Mouse (Mus musculus): ENCODE measurements around the gene Gm10401. TPM values are rescaled to one million over a fixed set of nuclear protein-coding genes. Genes with fewer than 3 reads are reported as not detected.

The Gm10401 gene
- polyA plus RNA-seq, 1 experiment from 2014 or later, result 31.5 TPM

DNA sequence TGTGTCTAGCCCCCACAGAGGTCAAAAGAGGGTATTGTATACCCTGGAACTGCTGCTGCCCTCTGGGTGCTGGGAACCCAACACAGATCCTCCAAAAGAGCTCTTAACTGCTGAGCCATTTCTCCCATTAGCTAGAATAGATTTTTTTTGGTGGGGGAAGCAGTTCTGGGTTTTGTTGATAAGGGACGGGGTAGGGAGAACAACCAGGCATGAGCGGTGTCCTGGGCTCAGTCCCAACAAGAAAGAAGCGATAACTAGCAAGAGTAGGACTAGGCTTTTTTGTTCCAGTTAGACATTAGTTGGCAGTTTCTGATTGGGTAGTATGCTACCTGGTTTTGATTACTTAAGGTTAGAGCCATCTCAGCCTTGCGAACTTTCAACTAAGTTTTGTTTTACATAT is 40.9 kb downstream of the Gm10401 start:
- H3K27me3 ChIP-seq (ENCODE audit: control insufficient read depth, insufficient read depth, low read length), result no peaks in the 10 kb centered on the region
- no peak overlapping the region for H3K9ac ChIP-seq (ENCODE audit: low read length)
- 76% methylated on average over 4 of the region's 4 CpGs for WGBS
- no peak overlapping the region for H3K27ac ChIP-seq (replicated peaks in 1 of 2; ENCODE audit: control insufficient read depth in 1 of 2, insufficient read depth in 1 of 2, low read depth in 2 of 2, low read length in 2 of 2)
- no peaks in the 10 kb centered on the region for H3K36me3 ChIP-seq (ENCODE audit: control insufficient read depth, insufficient read depth, low read length)
- peaks cover 17 to 44% of the 10 kb centered on the region in 2 experiments for H3K4me1 ChIP-seq (ENCODE audit: control insufficient read depth in 2 of 2, insufficient read depth in 2 of 2, low read length in 2 of 2)
- H3K4me3 ChIP-seq (ENCODE audit: control insufficient read depth in 1 of 2, insufficient read depth in 1 of 2, low read depth in 1 of 2, low read length in 2 of 2), result no peak overlapping the region
- no peak overlapping the region for H3K4me2 ChIP-seq (ENCODE audit: low read length)
- ATAC-seq (ENCODE audit: insufficient number of reproducible peaks, insufficient read depth, low FRiP score, low read depth), result no peak
- no peaks in the 10 kb centered on the region for H3K9me3 ChIP-seq (ENCODE audit: control insufficient read depth, low read length)

DNA sequence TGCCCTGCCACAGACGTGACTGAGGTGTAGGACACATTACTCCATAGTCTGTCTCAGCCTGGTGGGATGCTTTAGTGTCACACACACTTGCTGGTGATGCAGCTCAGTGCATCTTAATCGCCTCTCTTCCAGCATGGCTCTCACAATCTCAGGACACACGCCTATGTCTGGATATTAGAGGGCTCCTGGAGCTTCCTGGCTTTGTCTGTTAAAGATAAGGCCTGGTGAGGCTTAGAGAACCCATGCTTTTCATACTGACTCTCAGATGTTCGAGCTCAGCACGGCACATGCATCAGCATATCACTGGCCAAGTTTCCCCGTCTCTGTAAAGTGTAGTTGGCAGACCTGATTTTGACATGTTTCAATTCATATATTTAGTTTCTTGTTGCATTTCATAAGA is 42.7 kb downstream of the Gm10401 start:
- 28% methylated on average over 6 of the region's 6 CpGs for WGBS
- Histone ChIP-seq H3K4me3 (ENCODE audit: control insufficient read depth in 1 of 2, insufficient read depth in 1 of 2, low read depth in 1 of 2, low read length in 2 of 2) (no peak overlapping the region), H3K27me3 (ENCODE audit: control insufficient read depth, insufficient read depth, low read length) (no peaks in the 10 kb centered on the region), H3K9ac (ENCODE audit: low read length) (no peak overlapping the region), H3K4me2 (ENCODE audit: low read length) (no peak overlapping the region), H3K4me1 (ENCODE audit: control insufficient read depth in 2 of 2, insufficient read depth in 2 of 2, low read length in 2 of 2) (peaks cover 19 to 54% of the 10 kb centered on the region in 2 experiments), H3K9me3 (ENCODE audit: control insufficient read depth, low read length) (no peaks in the 10 kb centered on the region), H3K27ac (replicated peaks in 1 of 2; ENCODE audit: control insufficient read depth in 1 of 2, insufficient read depth in 1 of 2, low read depth in 2 of 2, low read length in 2 of 2) (0 out of 4 replicates have a peak overlapping the region, but pooled peaks of 1 of the 2 experiments have one; percentile 12), H3K36me3 (ENCODE audit: control insufficient read depth, insufficient read depth, low read length) (no peaks in the 10 kb centered on the region)
- ATAC-seq (ENCODE audit: insufficient number of reproducible peaks, insufficient read depth, low FRiP score, low read depth), result 0 out of 2 replicates have a peak, but pooled peaks have one; percentile 13

DNA sequence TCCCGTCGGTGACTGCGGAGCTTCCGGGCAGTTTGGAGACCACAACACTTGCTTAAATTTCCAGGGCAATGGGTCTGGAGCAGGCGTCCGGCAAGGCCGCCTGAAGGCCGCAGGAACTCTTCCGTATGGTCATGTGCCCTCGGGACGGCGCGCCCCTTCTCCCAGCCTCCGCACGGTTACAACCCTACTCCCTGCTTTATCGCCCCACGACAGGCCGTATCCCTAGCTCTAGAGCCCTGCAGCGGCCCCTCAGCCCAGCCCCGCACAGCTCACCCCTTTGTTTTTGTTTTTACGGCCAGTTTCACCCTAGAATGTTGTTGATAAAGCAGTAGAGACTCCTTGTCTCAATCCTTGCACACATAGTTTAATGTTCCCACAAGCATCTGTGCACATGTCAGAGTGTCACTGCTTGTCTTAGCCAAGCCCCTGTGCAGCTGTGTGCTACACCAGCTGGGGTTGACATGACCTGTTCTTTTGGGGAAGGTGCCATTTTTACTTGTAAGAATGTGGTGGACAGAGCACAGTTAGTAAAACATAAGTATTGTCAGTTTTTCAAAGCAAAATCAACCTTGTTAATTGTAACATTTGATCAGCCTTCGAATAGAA is 44.2 kb downstream of the Gm10401 start:
- H3K4me2 ChIP-seq (ENCODE audit: low read length), result no peak overlapping the region
- H3K27me3 ChIP-seq (ENCODE audit: control insufficient read depth, insufficient read depth, low read length), result no peaks in the 10 kb centered on the region
- no peak overlapping the region for H3K4me3 ChIP-seq (ENCODE audit: control insufficient read depth in 1 of 2, insufficient read depth in 1 of 2, low read depth in 1 of 2, low read length in 2 of 2)
- H3K4me1 ChIP-seq (ENCODE audit: control insufficient read depth in 2 of 2, insufficient read depth in 2 of 2, low read length in 2 of 2), result peaks cover 17 to 47% of the 10 kb centered on the region in 2 experiments
- 84% methylated on average over 22 of the region's 22 CpGs for WGBS
- H3K9ac ChIP-seq (ENCODE audit: low read length), result no peak overlapping the region
- H3K36me3 ChIP-seq (ENCODE audit: control insufficient read depth, insufficient read depth, low read length), result no peaks in the 10 kb centered on the region
- H3K27ac ChIP-seq (replicated peaks in 1 of 2; ENCODE audit: control insufficient read depth in 1 of 2, insufficient read depth in 1 of 2, low read depth in 2 of 2, low read length in 2 of 2), result no peak overlapping the region
- ATAC-seq (ENCODE audit: insufficient number of reproducible peaks, insufficient read depth, low FRiP score, low read depth), result no peak
- no peaks in the 10 kb centered on the region for H3K9me3 ChIP-seq (ENCODE audit: control insufficient read depth, low read length)

DNA sequence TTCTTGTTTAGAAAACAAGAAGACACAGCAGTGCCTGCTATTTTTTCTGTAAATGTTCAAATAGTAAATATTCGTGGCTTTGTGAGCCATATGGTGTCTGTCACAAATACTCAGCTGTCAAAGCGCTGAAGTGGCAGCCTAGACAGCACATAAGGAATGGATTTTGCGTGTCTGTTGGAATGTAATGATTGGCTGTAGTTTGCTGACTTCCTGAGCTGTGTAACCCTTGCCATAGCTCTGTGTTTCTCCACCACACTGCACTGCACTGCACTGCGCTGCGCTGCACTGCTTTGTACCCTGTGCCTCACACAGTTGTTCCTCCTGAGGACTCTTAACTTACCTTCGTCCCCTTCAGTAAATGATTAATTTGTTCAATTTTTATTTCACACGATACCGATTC is 45.5 kb downstream of the Gm10401 start:
- H3K4me1 ChIP-seq (ENCODE audit: control insufficient read depth in 2 of 2, insufficient read depth in 2 of 2, low read length in 2 of 2), result peaks cover 13 to 40% of the 10 kb centered on the region in 2 experiments
- ATAC-seq (ENCODE audit: insufficient number of reproducible peaks, insufficient read depth, low FRiP score, low read depth), result no peak
- WGBS, result 59% methylated on average over 8 of the region's 8 CpGs
- H3K9me3 ChIP-seq (ENCODE audit: control insufficient read depth, low read length), result no peaks in the 10 kb centered on the region
- no peak overlapping the region for H3K4me3 ChIP-seq (ENCODE audit: control insufficient read depth in 1 of 2, insufficient read depth in 1 of 2, low read depth in 1 of 2, low read length in 2 of 2)
- no peak overlapping the region for H3K4me2 ChIP-seq (ENCODE audit: low read length)
- H3K9ac ChIP-seq (ENCODE audit: low read length), result no peak overlapping the region; the same call in 1 of the 2 replicates
- 0 out of 4 replicates have a peak overlapping the region, but pooled peaks of 1 of the 2 experiments have one; percentile 0 for H3K27ac ChIP-seq (replicated peaks in 1 of 2; ENCODE audit: control insufficient read depth in 1 of 2, insufficient read depth in 1 of 2, low read depth in 2 of 2, low read length in 2 of 2)
- no peaks in the 10 kb centered on the region for H3K27me3 ChIP-seq (ENCODE audit: control insufficient read depth, insufficient read depth, low read length)
- no peaks in the 10 kb centered on the region for H3K36me3 ChIP-seq (ENCODE audit: control insufficient read depth, insufficient read depth, low read length)

DNA sequence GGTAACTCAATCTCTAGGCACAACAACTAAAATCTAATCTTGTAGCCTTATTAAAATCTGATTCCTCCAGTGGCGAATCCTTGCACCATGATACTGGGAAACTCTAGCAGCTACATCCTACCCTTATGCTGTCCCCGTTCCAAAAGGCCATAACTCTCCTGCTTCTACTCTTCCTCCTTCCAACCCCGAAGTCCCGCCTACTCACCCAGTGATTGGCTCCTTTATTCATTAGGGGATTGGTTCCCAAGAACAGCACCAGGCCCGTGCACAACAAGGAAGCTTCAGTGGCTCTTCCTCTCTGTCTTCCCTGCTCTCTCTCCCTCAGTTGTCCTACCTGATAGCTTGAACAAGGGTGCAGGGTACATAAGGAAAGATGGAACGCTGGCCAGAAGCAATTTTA is 47.3 kb downstream of the Gm10401 start:
- no peak overlapping the region for H3K9ac ChIP-seq (ENCODE audit: low read length)
- H3K4me1 ChIP-seq (ENCODE audit: control insufficient read depth in 2 of 2, insufficient read depth in 2 of 2, low read length in 2 of 2), result peaks cover 13 to 40% of the 10 kb centered on the region in 2 experiments
- ATAC-seq (ENCODE audit: insufficient number of reproducible peaks, insufficient read depth, low FRiP score, low read depth), result no peak
- WGBS, result 82% methylated on average over 6 of the region's 6 CpGs
- H3K36me3 ChIP-seq (ENCODE audit: control insufficient read depth, insufficient read depth, low read length), result no peaks in the 10 kb centered on the region
- H3K9me3 ChIP-seq (ENCODE audit: control insufficient read depth, low read length), result no peaks in the 10 kb centered on the region
- no peak overlapping the region for H3K27ac ChIP-seq (replicated peaks in 1 of 2; ENCODE audit: control insufficient read depth in 1 of 2, insufficient read depth in 1 of 2, low read depth in 2 of 2, low read length in 2 of 2)
- no peaks in the 10 kb centered on the region for H3K27me3 ChIP-seq (ENCODE audit: control insufficient read depth, insufficient read depth, low read length)
- no peak overlapping the region for H3K4me2 ChIP-seq (ENCODE audit: low read length)
- no peak overlapping the region for H3K4me3 ChIP-seq (ENCODE audit: control insufficient read depth in 1 of 2, insufficient read depth in 1 of 2, low read depth in 1 of 2, low read length in 2 of 2)

DNA sequence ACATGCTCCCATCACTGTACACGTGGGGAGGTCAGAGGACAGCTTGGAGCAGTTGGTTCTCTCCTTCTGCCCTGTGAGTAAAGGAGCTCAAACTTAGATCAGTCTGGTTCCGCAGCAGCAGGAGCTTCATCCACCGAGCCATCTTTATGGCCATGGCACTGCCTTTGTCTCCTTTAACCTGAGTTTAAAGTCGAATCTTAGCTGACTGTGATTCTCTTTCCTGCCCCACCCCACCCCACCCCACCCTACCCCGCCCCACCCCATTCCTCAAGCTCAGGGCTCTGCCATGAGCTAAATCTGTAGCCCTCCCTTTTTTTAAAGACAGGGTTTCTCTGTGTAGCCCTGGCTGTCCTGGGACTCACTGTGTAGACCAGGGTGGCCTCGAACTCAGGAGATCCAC is 48.4 kb downstream of the Gm10401 start:
- H3K27me3 ChIP-seq (ENCODE audit: control insufficient read depth, insufficient read depth, low read length), result no peaks in the 10 kb centered on the region
- H3K4me2 ChIP-seq (ENCODE audit: low read length), result no peak overlapping the region
- H3K4me1 ChIP-seq (ENCODE audit: control insufficient read depth in 2 of 2, insufficient read depth in 2 of 2, low read length in 2 of 2), result peaks cover 11 to 38% of the 10 kb centered on the region in 2 experiments
- H3K4me3 ChIP-seq (ENCODE audit: control insufficient read depth in 1 of 2, insufficient read depth in 1 of 2, low read depth in 1 of 2, low read length in 2 of 2), result no peak overlapping the region
- WGBS, result 89% methylated on average over 6 of the region's 6 CpGs
- H3K9me3 ChIP-seq (ENCODE audit: control insufficient read depth, low read length), result no peaks in the 10 kb centered on the region
- no peaks in the 10 kb centered on the region for H3K36me3 ChIP-seq (ENCODE audit: control insufficient read depth, insufficient read depth, low read length)
- H3K9ac ChIP-seq (ENCODE audit: low read length), result no peak overlapping the region
- no peak for ATAC-seq (ENCODE audit: insufficient number of reproducible peaks, insufficient read depth, low FRiP score, low read depth)
- H3K27ac ChIP-seq (replicated peaks in 1 of 2; ENCODE audit: control insufficient read depth in 1 of 2, insufficient read depth in 1 of 2, low read depth in 2 of 2, low read length in 2 of 2), result no peak overlapping the region

Other genes starting within 250 kb of the Gm10401 start
- gene 4930519G04Rik, start 244.6 kb downstream of the Gm10401 start, polyA plus RNA-seq (2014; fragmentation: Nextera tagmentation; extraction: Ambion mirVana), result not detected in 2 replicates
- not detected in 2 replicates for gene Gm9936, start 239.6 kb downstream of the Gm10401 start, polyA plus RNA-seq (2014; fragmentation: Nextera tagmentation; extraction: Ambion mirVana)
- 5.3 and 6.5 TPM in 2 replicates for gene Oasl2, start 201.4 kb downstream of the Gm10401 start, polyA plus RNA-seq (2014; fragmentation: Nextera tagmentation; extraction: Ambion mirVana)
- gene Oasl1, start 175.1 kb downstream of the Gm10401 start, polyA plus RNA-seq (2014; fragmentation: Nextera tagmentation; extraction: Ambion mirVana), result 0.45 and 0.70 TPM in 2 replicates
- gene 2210016L21Rik, start 156.1 kb downstream of the Gm10401 start, polyA plus RNA-seq (2014; fragmentation: Nextera tagmentation; extraction: Ambion mirVana), result 38.5 and 38.8 TPM in 2 replicates
- not detected in 2 replicates for gene Hnf1a, start 127.2 kb downstream of the Gm10401 start, polyA plus RNA-seq (2014; fragmentation: Nextera tagmentation; extraction: Ambion mirVana)
- 35.1 and 39.9 TPM in 2 replicates for gene Sppl3, start 87.2 kb downstream of the Gm10401 start, polyA plus RNA-seq (2014; fragmentation: Nextera tagmentation; extraction: Ambion mirVana)
- gene Acads, start 21.1 kb upstream of the Gm10401 start, polyA plus RNA-seq (2014; fragmentation: Nextera tagmentation; extraction: Ambion mirVana), result 58.9 and 89.5 TPM in 2 replicates
- 17.5 and 20.5 TPM in 2 replicates for gene Unc119b, start 36.7 kb upstream of the Gm10401 start, polyA plus RNA-seq (2014; fragmentation: Nextera tagmentation; extraction: Ambion mirVana)
- gene Mlec, start 59.9 kb upstream of the Gm10401 start, polyA plus RNA-seq (2014; fragmentation: Nextera tagmentation; extraction: Ambion mirVana), result 53.6 and 57.8 TPM in 2 replicates
- 0.77 and 0.98 TPM in 2 replicates for gene Cabp1, start 96.1 kb upstream of the Gm10401 start, polyA plus RNA-seq (2014; fragmentation: Nextera tagmentation; extraction: Ambion mirVana)
- 62.8 and 66.7 TPM in 2 replicates for gene Pop5, start 137.5 kb upstream of the Gm10401 start, polyA plus RNA-seq (2014; fragmentation: Nextera tagmentation; extraction: Ambion mirVana)
- 77.1 and 83.9 TPM in 2 replicates for gene Rnf10, start 174.6 kb upstream of the Gm10401 start, polyA plus RNA-seq (2014; fragmentation: Nextera tagmentation; extraction: Ambion mirVana)
- 75.1 and 82.1 TPM in 2 replicates for gene Coq5, start 181.4 kb upstream of the Gm10401 start, polyA plus RNA-seq (2014; fragmentation: Nextera tagmentation; extraction: Ambion mirVana)
- 1,218 and 1,301 TPM in 2 replicates for gene Dynll1, start 202.7 kb upstream of the Gm10401 start, polyA plus RNA-seq (2014; fragmentation: Nextera tagmentation; extraction: Ambion mirVana)
- gene Srsf9, start 228.9 kb upstream of the Gm10401 start, polyA plus RNA-seq (2014; fragmentation: Nextera tagmentation; extraction: Ambion mirVana), result 95.0 and 104 TPM in 2 replicates
- gene Gatc, start 242.9 kb upstream of the Gm10401 start, polyA plus RNA-seq (2014; fragmentation: Nextera tagmentation; extraction: Ambion mirVana), result 28.3 and 29.1 TPM in 2 replicates
- gene Triap1, start 242.9 kb upstream of the Gm10401 start, polyA plus RNA-seq (2014; fragmentation: Nextera tagmentation; extraction: Ambion mirVana), result 42.9 and 47.6 TPM in 2 replicates